Mouse (Mus musculus) midbrain, embryonic 15.5 days (tissue): ENCODE results near the gene C87436. TPM values are rescaled to one million over a fixed set of nuclear protein-coding genes. Genes with fewer than 3 reads are reported as not detected.

Experiments
- ATAC-seq: fragments of 200-750 bp; cut with Nextera tagmentation; replicated peaks from 2 replicates; pipeline ENCODE4 v1.8.0; 2017; ENCODE audit warnings: moderate TSS enrichment
- H3K27ac ChIP-seq: fragments of 300-500 bp; sonication (generic); 2 replicates; pipeline ENCODE4 v1.5.1; 2015; ENCODE audit warnings: mild to moderate bottlenecking, inconsistent platforms
- H3K27me3 ChIP-seq: fragments of 300-500 bp; sonication (generic); replicated peaks from 2 replicates; pipeline ENCODE4 v1.6.1; 2015; ENCODE audit warnings: inconsistent platforms
- H3K36me3 ChIP-seq: fragments of 300-500 bp; sonication (generic); replicated peaks from 2 replicates; pipeline ENCODE4 v1.6.1; 2015; ENCODE audit warnings: inconsistent platforms
- H3K4me1 ChIP-seq: fragments of 300-500 bp; sonication (generic); 2 replicates; pipeline ENCODE4 v1.6.1; 2015; ENCODE audit warnings: inconsistent platforms
- H3K4me2 ChIP-seq: fragments of 300-500 bp; sonication (generic); 2 replicates; pipeline ENCODE4 v1.6.1; 2015; ENCODE audit warnings: inconsistent platforms, mild to moderate bottlenecking, moderate library complexity
- H3K4me3 ChIP-seq: fragments of 300-500 bp; sonication (generic); 2 replicates; pipeline ENCODE4 v1.5.1; 2015; ENCODE audit warnings: mild to moderate bottlenecking, inconsistent platforms
- H3K9ac ChIP-seq: fragments of 300-500 bp; sonication (generic); 2 replicates; pipeline ENCODE4 v1.6.1; 2015; ENCODE audit warnings: mild to moderate bottlenecking, inconsistent platforms
- H3K9me3 ChIP-seq: fragments of 300-500 bp; sonication (generic); 2 replicates; pipeline ENCODE4 v1.6.1; 2016; ENCODE audit warnings: inconsistent platforms
- WGBS: fragments of 180-500 bp; shearing (Covaris S2); methylation state at CpG from one replicate; pipeline ENCODE4 v1.1.7; 2015; ENCODE audit warnings: mixed read lengths; 5-methylcytosine and 5-hydroxymethylcytosine counted together
- polyA plus RNA-seq: library from polyadenylated mRNA; unstranded; fragments of >200 nt; fragmentation: Nextera tagmentation; extraction: Ambion mirVana; gene quantifications from 2 replicates; pipeline ENCODE4 v1.2.1, GENCODE M21; 2015

C87436 gene
- polyA plus RNA-seq, 1 experiment from 2014 or later, result 25.8 TPM

- Histone ChIP-seq H3K27me3 (no peaks in the 10 kb centered on the region), H3K4me1 (peaks cover 18% of the 10 kb centered on the region), H3K9me3 (no peaks in the 10 kb centered on the region), H3K4me3 (peak overlapping the region; percentile 17; the same call in 1 of the 2 replicates), H3K9ac (no peak overlapping the region), H3K27ac (no peak overlapping the region), H3K36me3 (no peaks in the 10 kb centered on the region), H3K4me2 (peak overlapping the region; percentile 39)
- 9% methylated on average over 9 of the region's 9 CpGs for WGBS
- ATAC-seq, result no peak
These were observed 37.2 kb upstream of the C87436 start for GRCm38 (mm10) chr6:86400972-86401371.

- no peaks in the 10 kb centered on the region for H3K27me3 ChIP-seq
- peak overlapping the region; percentile 99; the same call in 1 of the 2 replicates for H3K9ac ChIP-seq
- H3K4me1 ChIP-seq, result peaks cover 25% of the 10 kb centered on the region
- no peaks in the 10 kb centered on the region for H3K9me3 ChIP-seq
- 40% methylated on average over 12 of the region's 12 CpGs for WGBS
- H3K36me3 ChIP-seq, result 0 out of 2 replicates have a peak, but pooled peaks cover 5% of the 10 kb centered on the region
- peak overlapping the region; percentile 100; the same call in 1 of the 2 replicates for H3K27ac ChIP-seq
- peak overlapping the region; percentile 78 for H3K4me2 ChIP-seq
- H3K4me3 ChIP-seq, result peak overlapping the region; percentile 70
- ATAC-seq, result no peak
These were observed 35.2 kb upstream of the C87436 start for GRCm38 (mm10) chr6:86402681-86403607.

- under 1% methylated on average over 15 of the region's 15 CpGs for WGBS
These were observed 34.5 kb upstream of the C87436 start for GRCm38 (mm10) chr6:86403728-86404099.

GRCm38 (mm10) chr6:86404100-86404861 lies 33.9 kb upstream of the C87436 start, which contains the start of gene Tia1:
Gene Tia1, plus strand, starts transcription at chr6:86404219.
- peak within 1 kb of the TSS; percentile 70 for H3K4me3 ChIP-seq
- H3K27me3 ChIP-seq, result no peaks in the 10 kb centered on the region
- ATAC-seq, result peak; percentile 97
- H3K4me2 ChIP-seq, result peak within 1 kb of the TSS; percentile 78
- H3K27ac ChIP-seq, result peak within 1 kb of the TSS; percentile 100
- H3K36me3 ChIP-seq, result 0 out of 2 replicates have a peak, but pooled peaks cover 5% of the 10 kb centered on the region
- H3K9ac ChIP-seq, result peak within 1 kb of the TSS; percentile 99
- H3K4me1 ChIP-seq, result peaks cover 28% of the 10 kb centered on the region
- H3K9me3 ChIP-seq, result no peaks in the 10 kb centered on the region
- under 1% methylated on average over 62 of the region's 62 CpGs for WGBS

More at GRCm38 (mm10) chr6:86403728-86404099, 34.5 kb upstream of the C87436 start:
- H3K27ac ChIP-seq, result peak overlapping the region; percentile 100
- ATAC-seq, result peak; percentile 79
- peak overlapping the region; percentile 78 for H3K4me2 ChIP-seq
- H3K36me3 ChIP-seq, result 0 out of 2 replicates have a peak, but pooled peaks cover 5% of the 10 kb centered on the region
- peaks cover 28% of the 10 kb centered on the region for H3K4me1 ChIP-seq
- H3K4me3 ChIP-seq, result peak overlapping the region; percentile 70
- H3K9ac ChIP-seq, result peak overlapping the region; percentile 99
- H3K27me3 ChIP-seq, result no peaks in the 10 kb centered on the region
- no peaks in the 10 kb centered on the region for H3K9me3 ChIP-seq

- Histone ChIP-seq H3K9me3 (no peaks in the 10 kb centered on the region), H3K36me3 (peaks cover 8% of the 10 kb centered on the region; the same call in 1 of the 2 replicates), H3K4me2 (peak overlapping the region; percentile 78), H3K27me3 (no peaks in the 10 kb centered on the region), H3K9ac (peak overlapping the region; percentile 99), H3K4me1 (peaks cover 34% of the 10 kb centered on the region), H3K27ac (peak overlapping the region; percentile 100), H3K4me3 (peak overlapping the region; percentile 70)
- ATAC-seq, result no peak
- 0% methylated on average over 11 of the region's 11 CpGs for WGBS
These were observed 33.2 kb upstream of the C87436 start for GRCm38 (mm10) chr6:86404996-86405395.

GRCm38 (mm10) chr6:86406306-86406705 lies 31.9 kb upstream of the C87436 start:
- Histone ChIP-seq H3K4me3 (peak overlapping the region; percentile 70), H3K27me3 (no peaks in the 10 kb centered on the region), H3K9ac (no peak overlapping the region; the same call in 1 of the 2 replicates), H3K9me3 (no peaks in the 10 kb centered on the region), H3K36me3 (peaks cover 8% of the 10 kb centered on the region; the same call in 1 of the 2 replicates), H3K4me2 (peak overlapping the region; percentile 78), H3K4me1 (peaks cover 35% of the 10 kb centered on the region), H3K27ac (no peak overlapping the region)
- ATAC-seq, result no peak

GRCm38 (mm10) chr6:86418711-86419110 lies 19.5 kb upstream of the C87436 start:
- 95% methylated on average over 6 of the region's 6 CpGs for WGBS
- ATAC-seq, result no peak
- no peaks in the 10 kb centered on the region for H3K9me3 ChIP-seq
- no peaks in the 10 kb centered on the region for H3K27me3 ChIP-seq
- H3K4me2 ChIP-seq, result no peak overlapping the region
- H3K36me3 ChIP-seq, result peaks cover 66% of the 10 kb centered on the region
- H3K4me1 ChIP-seq, result no peaks in the 10 kb centered on the region
- no peak overlapping the region for H3K4me3 ChIP-seq
- no peak overlapping the region for H3K9ac ChIP-seq
- H3K27ac ChIP-seq, result no peak overlapping the region

- no peak for ATAC-seq
- Histone ChIP-seq H3K4me1 (no peaks in the 10 kb centered on the region), H3K27ac (no peak overlapping the region), H3K9me3 (no peaks in the 10 kb centered on the region), H3K27me3 (no peaks in the 10 kb centered on the region), H3K4me3 (no peak overlapping the region), H3K9ac (no peak overlapping the region), H3K36me3 (peaks cover 66% of the 10 kb centered on the region), H3K4me2 (no peak overlapping the region)
- 91% methylated on average over 3 of the region's 3 CpGs for WGBS
These were observed 18.9 kb upstream of the C87436 start for GRCm38 (mm10) chr6:86419239-86419638.

- Histone ChIP-seq H3K9me3 (no peaks in the 10 kb centered on the region), H3K4me3 (no peak overlapping the region), H3K9ac (no peak overlapping the region), H3K27me3 (no peaks in the 10 kb centered on the region), H3K36me3 (peaks cover 76% of the 10 kb centered on the region), H3K27ac (no peak overlapping the region), H3K4me2 (no peak overlapping the region), H3K4me1 (no peaks in the 10 kb centered on the region)
- 75% methylated on average over 6 of the region's 6 CpGs for WGBS
- no peak for ATAC-seq
These were observed 17.7 kb upstream of the C87436 start for GRCm38 (mm10) chr6:86420491-86420890.

GRCm38 (mm10) chr6:86426358-86426757 lies 11.8 kb upstream of the C87436 start, which contains the start of gene Gm44790:
Gene Gm44790, plus strand, starts transcription at chr6:86426658.
- H3K9me3 ChIP-seq, result no peaks in the 10 kb centered on the region
- H3K27me3 ChIP-seq, result no peaks in the 10 kb centered on the region
- H3K9ac ChIP-seq, result no peak within 1 kb of the TSS
- peaks cover 67% of the 10 kb centered on the region for H3K36me3 ChIP-seq
- WGBS, result 96% methylated on average over 1 of the region's 1 CpGs
- H3K27ac ChIP-seq, result no peak within 1 kb of the TSS
- no peak within 1 kb of the TSS for H3K4me2 ChIP-seq
- no peak for ATAC-seq
- no peak within 1 kb of the TSS for H3K4me3 ChIP-seq
- no peaks in the 10 kb centered on the region for H3K4me1 ChIP-seq

- Histone ChIP-seq H3K9ac (no peak overlapping the region), H3K4me3 (no peak overlapping the region), H3K27ac (no peak overlapping the region), H3K36me3 (peaks cover 68% of the 10 kb centered on the region), H3K4me2 (no peak overlapping the region), H3K4me1 (no peaks in the 10 kb centered on the region), H3K27me3 (no peaks in the 10 kb centered on the region), H3K9me3 (no peaks in the 10 kb centered on the region)
- 98% methylated on average over 3 of the region's 3 CpGs for WGBS
- ATAC-seq, result no peak
These were observed 6.6 kb upstream of the C87436 start for GRCm38 (mm10) chr6:86431531-86431930.

GRCm38 (mm10) chr6:86433696-86434095 lies 4.5 kb upstream of the C87436 start:
- 100% methylated on average over 1 of the region's 1 CpGs for WGBS
- H3K9ac ChIP-seq, result no peak overlapping the region
- no peak for ATAC-seq
- H3K4me1 ChIP-seq, result peaks cover 4% of the 10 kb centered on the region; the same call in 1 of the 2 replicates
- H3K4me3 ChIP-seq, result no peak overlapping the region
- H3K27me3 ChIP-seq, result no peaks in the 10 kb centered on the region
- H3K9me3 ChIP-seq, result no peaks in the 10 kb centered on the region
- peaks cover 52% of the 10 kb centered on the region for H3K36me3 ChIP-seq
- no peak overlapping the region for H3K4me2 ChIP-seq
- H3K27ac ChIP-seq, result no peak overlapping the region
